Mouse (Mus musculus) kidney, adult 10 weeks (tissue): ENCODE results near the gene Slc12a3. TPM values are rescaled to one million over a fixed set of nuclear protein-coding genes. Genes with fewer than 3 reads are reported as not detected.

ENCODE experiments used
- polyA plus RNA-seq: library from polyadenylated mRNA; stranded (reverse); fragments of 350-450 nt; fragmentation: Illumina TruSeq; extraction: RNeasy Lipid Tissue Mini Kit (QIAGEN cat#74804); gene quantifications from one replicate; pipeline ENCODE4 v1.2.3, GENCODE M21; 2014; ENCODE audit warnings: low read depth, low replicate concordance

Slc12a3 gene
- 176 TPM for polyA plus RNA-seq

GRCm38 (mm10) chr8:94328932-94329728 is at the start of gene Slc12a3:
TSS of gene Slc12a3 (plus strand) at chr8:94329201.

GRCm38 (mm10) chr8:94386214-94387026 is 57.4 kb downstream of the Slc12a3 start, which contains the start of gene Herpud1:
TSS of gene Herpud1 (plus strand) at chr8:94386438.

Other genes with a start within 250 kb of the Slc12a3 start
- 12.6 TPM for gene Bbs2, start 230.3 kb upstream of the Slc12a3 start, polyA plus RNA-seq
- gene Mt4, start 192.0 kb upstream of the Slc12a3 start, polyA plus RNA-seq, result not detected
- not detected for gene Mt3, start 176.6 kb upstream of the Slc12a3 start, polyA plus RNA-seq
- gene Mt2, start 156.5 kb upstream of the Slc12a3 start, polyA plus RNA-seq, result 13.5 TPM
- gene Mt1, start 150.1 kb upstream of the Slc12a3 start, polyA plus RNA-seq, result 7.3 TPM
- gene Nup93, start 114.6 kb upstream of the Slc12a3 start, polyA plus RNA-seq, result 9.7 TPM
- gene Herpud1, start 57.2 kb downstream of the Slc12a3 start, polyA plus RNA-seq, result 191 TPM
- 2.7 TPM for gene Nlrc5, start 105.2 kb downstream of the Slc12a3 start, polyA plus RNA-seq
- 3.6 TPM for gene Cpne2, start 203.8 kb downstream of the Slc12a3 start, polyA plus RNA-seq